Mouse (Mus musculus) right cerebral cortex, postnatal 25 days (tissue): ENCODE results near the gene Samd4.

Experiments
- DNase-seq: peaks from one replicate; pipeline ENCODE4 v3.0.0; 2022

Samd4 gene

GRCm38 (mm10) chr14:46882431-46883067 lies at the start of gene Samd4:
Gene Samd4 (plus strand): TSS chr14:46882854.
- peak; percentile 66 for DNase-seq

GRCm38 (mm10) chr14:46839326-46839725 lies 43.3 kb upstream of the Samd4 start:
- DNase-seq: no peak

- DNase-seq: no peak
Observed at GRCm38 (mm10) chr14:46845706-46846105, 36.9 kb upstream of the Samd4 start.

- DNase-seq: no peak
Observed at GRCm38 (mm10) chr14:46848063-46848590, 34.5 kb upstream of the Samd4 start.

- DNase-seq: no peak
Observed at GRCm38 (mm10) chr14:46848736-46849135, 33.9 kb upstream of the Samd4 start.

- DNase-seq: no peak
Observed at GRCm38 (mm10) chr14:46849769-46850168, 32.9 kb upstream of the Samd4 start.

GRCm38 (mm10) chr14:46853677-46854076 lies 29.0 kb upstream of the Samd4 start:
- no peak for DNase-seq

- DNase-seq: no peak
Observed at GRCm38 (mm10) chr14:46862922-46863321, 19.7 kb upstream of the Samd4 start.

- peak; percentile 40 for DNase-seq
Observed at GRCm38 (mm10) chr14:46880935-46881334, 1.7 kb upstream of the Samd4 start.

GRCm38 (mm10) chr14:46881581-46882430 lies 848 bp upstream of the Samd4 start:
- no peak for DNase-seq

GRCm38 (mm10) chr14:46883068-46883870 lies 615 bp downstream of the Samd4 start:
- DNase-seq: peak; percentile 80

- peak; percentile 59 for DNase-seq
Observed at GRCm38 (mm10) chr14:46883871-46884441, 1.3 kb downstream of the Samd4 start.

- peak; percentile 56 for DNase-seq
Observed at GRCm38 (mm10) chr14:46884701-46885428, 2.2 kb downstream of the Samd4 start.

- no peak for DNase-seq
Observed at GRCm38 (mm10) chr14:46885429-46885755, 2.7 kb downstream of the Samd4 start.

GRCm38 (mm10) chr14:46885891-46886301 lies 3.2 kb downstream of the Samd4 start:
- DNase-seq: peak; percentile 10

- DNase-seq: no peak
Observed at GRCm38 (mm10) chr14:46889096-46889495, 6.4 kb downstream of the Samd4 start.

- no peak for DNase-seq
Observed at GRCm38 (mm10) chr14:46893961-46894360, 11.3 kb downstream of the Samd4 start.

GRCm38 (mm10) chr14:46897953-46898352 lies 15.3 kb downstream of the Samd4 start:
- DNase-seq: no peak

GRCm38 (mm10) chr14:46898626-46899025 lies 16.0 kb downstream of the Samd4 start:
- peak; percentile 71 for DNase-seq

GRCm38 (mm10) chr14:46902498-46903087 lies 19.9 kb downstream of the Samd4 start:
- no peak for DNase-seq

GRCm38 (mm10) chr14:46904276-46904675 lies 21.6 kb downstream of the Samd4 start:
- DNase-seq: no peak

- no peak for DNase-seq
Observed at GRCm38 (mm10) chr14:46908858-46909257, 26.2 kb downstream of the Samd4 start.
